Mouse (Mus musculus): ENCODE data around the gene Plrg1. TPM values are rescaled to one million over a fixed set of nuclear protein-coding genes. Genes with fewer than 3 reads are reported as not detected.

Plrg1 gene
- polyA plus RNA-seq, 1 experiment from 2014 or later, result 62.6 TPM

- no peaks in the 10 kb centered on the region for H3K27me3 ChIP-seq (ENCODE audit: control insufficient read depth, insufficient read depth, low read length)
- H3K36me3 ChIP-seq (ENCODE audit: control insufficient read depth, insufficient read depth), result no peaks in the 10 kb centered on the region
- no peak overlapping the region for H3K9ac ChIP-seq (ENCODE audit: low read length)
- 75% methylated on average over 5 of the region's 5 CpGs for WGBS
- H3K27ac ChIP-seq (ENCODE audit: low read length), result no peak overlapping the region
- no peaks in the 10 kb centered on the region for H3K4me1 ChIP-seq (ENCODE audit: control insufficient read depth, insufficient read depth, low read length)
- ATAC-seq (replicated peaks; ENCODE audit: extremely low read depth, insufficient read depth, low FRiP score), result no peak
- H3K9me3 ChIP-seq (replicated peaks; ENCODE audit: control insufficient read depth, low read length), result no peaks in the 10 kb centered on the region
- no peak overlapping the region for H3K4me3 ChIP-seq (ENCODE audit: low read length)
- H3K4me2 ChIP-seq (ENCODE audit: low read depth, low read length), result no peak overlapping the region
These were observed 34.1 kb upstream of the Plrg1 start for GRCm38 (mm10) chr3:83021176-83021575.

- no peak for ATAC-seq (replicated peaks; ENCODE audit: extremely low read depth, insufficient read depth, low FRiP score)
- no peak overlapping the region for H3K27ac ChIP-seq (ENCODE audit: low read length)
- H3K9ac ChIP-seq (ENCODE audit: low read length), result no peak overlapping the region
- H3K4me2 ChIP-seq (ENCODE audit: low read depth, low read length), result no peak overlapping the region
- no peaks in the 10 kb centered on the region for H3K4me1 ChIP-seq (ENCODE audit: control insufficient read depth, insufficient read depth, low read length)
- H3K4me3 ChIP-seq (ENCODE audit: low read length), result no peak overlapping the region
- no peaks in the 10 kb centered on the region for H3K36me3 ChIP-seq (ENCODE audit: control insufficient read depth, insufficient read depth)
- no peaks in the 10 kb centered on the region for H3K27me3 ChIP-seq (ENCODE audit: control insufficient read depth, insufficient read depth, low read length)
- WGBS, result 81% methylated on average over 6 of the region's 6 CpGs
- no peaks in the 10 kb centered on the region for H3K9me3 ChIP-seq (replicated peaks; ENCODE audit: control insufficient read depth, low read length)
These were observed 30.3 kb upstream of the Plrg1 start for GRCm38 (mm10) chr3:83025036-83025435.

- H3K9ac ChIP-seq (ENCODE audit: low read length), result no peak within 1 kb of the TSS
- H3K27ac ChIP-seq (ENCODE audit: low read length), result no peak within 1 kb of the TSS
- no peaks in the 10 kb centered on the region for H3K27me3 ChIP-seq (ENCODE audit: control insufficient read depth, insufficient read depth, low read length)
- no peaks in the 10 kb centered on the region for H3K36me3 ChIP-seq (ENCODE audit: control insufficient read depth, insufficient read depth)
- no peak for ATAC-seq (replicated peaks; ENCODE audit: extremely low read depth, insufficient read depth, low FRiP score)
- 74% methylated on average over 9 of the region's 9 CpGs for WGBS
- H3K4me3 ChIP-seq (ENCODE audit: low read length), result no peak within 1 kb of the TSS
- no peaks in the 10 kb centered on the region for H3K4me1 ChIP-seq (ENCODE audit: control insufficient read depth, insufficient read depth, low read length)
- no peaks in the 10 kb centered on the region for H3K9me3 ChIP-seq (replicated peaks; ENCODE audit: control insufficient read depth, low read length)
- H3K4me2 ChIP-seq (ENCODE audit: low read depth, low read length), result no peak within 1 kb of the TSS
These were observed 29.6 kb upstream of the Plrg1 start, which contains the start of gene Fga for GRCm38 (mm10) chr3:83025475-83026301. TSS of gene Fga (plus strand) at chr3:83026076.

- WGBS, result 84% methylated on average over 9 of the region's 9 CpGs
- no peak overlapping the region for H3K9ac ChIP-seq (ENCODE audit: low read length)
- no peaks in the 10 kb centered on the region for H3K9me3 ChIP-seq (replicated peaks; ENCODE audit: control insufficient read depth, low read length)
- no peak for ATAC-seq (replicated peaks; ENCODE audit: extremely low read depth, insufficient read depth, low FRiP score)
- no peak overlapping the region for H3K4me3 ChIP-seq (ENCODE audit: low read length)
- H3K36me3 ChIP-seq (ENCODE audit: control insufficient read depth, insufficient read depth), result no peaks in the 10 kb centered on the region
- no peaks in the 10 kb centered on the region for H3K27me3 ChIP-seq (ENCODE audit: control insufficient read depth, insufficient read depth, low read length)
- no peak overlapping the region for H3K27ac ChIP-seq (ENCODE audit: low read length)
- no peak overlapping the region for H3K4me2 ChIP-seq (ENCODE audit: low read depth, low read length)
- H3K4me1 ChIP-seq (ENCODE audit: control insufficient read depth, insufficient read depth, low read length), result no peaks in the 10 kb centered on the region
These were observed 27.6 kb upstream of the Plrg1 start for GRCm38 (mm10) chr3:83027546-83028251.

- Histone ChIP-seq H3K27me3 (ENCODE audit: control insufficient read depth, insufficient read depth, low read length) (no peaks in the 10 kb centered on the region), H3K9me3 (replicated peaks; ENCODE audit: control insufficient read depth, low read length) (no peaks in the 10 kb centered on the region), H3K27ac (ENCODE audit: low read length) (no peak overlapping the region), H3K36me3 (ENCODE audit: control insufficient read depth, insufficient read depth) (no peaks in the 10 kb centered on the region), H3K4me2 (ENCODE audit: low read depth, low read length) (no peak overlapping the region), H3K4me1 (ENCODE audit: control insufficient read depth, insufficient read depth, low read length) (no peaks in the 10 kb centered on the region), H3K4me3 (ENCODE audit: low read length) (no peak overlapping the region), H3K9ac (ENCODE audit: low read length) (no peak overlapping the region)
- WGBS, result 89% methylated on average over 4 of the region's 4 CpGs
- no peak for ATAC-seq (replicated peaks; ENCODE audit: extremely low read depth, insufficient read depth, low FRiP score)
These were observed 25.0 kb upstream of the Plrg1 start for GRCm38 (mm10) chr3:83030331-83030730.

GRCm38 (mm10) chr3:83032746-83033308 is 22.5 kb upstream of the Plrg1 start:
- no peaks in the 10 kb centered on the region for H3K9me3 ChIP-seq (replicated peaks; ENCODE audit: control insufficient read depth, low read length)
- ATAC-seq (replicated peaks; ENCODE audit: extremely low read depth, insufficient read depth, low FRiP score), result no peak

GRCm38 (mm10) chr3:83033801-83034200 is 21.5 kb upstream of the Plrg1 start:
- no peak overlapping the region for H3K27ac ChIP-seq (ENCODE audit: low read length)
- no peaks in the 10 kb centered on the region for H3K36me3 ChIP-seq (ENCODE audit: control insufficient read depth, insufficient read depth)
- ATAC-seq (replicated peaks; ENCODE audit: extremely low read depth, insufficient read depth, low FRiP score), result no peak
- H3K4me1 ChIP-seq (ENCODE audit: control insufficient read depth, insufficient read depth, low read length), result no peaks in the 10 kb centered on the region
- no peak overlapping the region for H3K4me2 ChIP-seq (ENCODE audit: low read depth, low read length)
- H3K9ac ChIP-seq (ENCODE audit: low read length), result no peak overlapping the region
- WGBS, result 77% methylated on average over 8 of the region's 8 CpGs
- H3K4me3 ChIP-seq (ENCODE audit: low read length), result no peak overlapping the region
- H3K27me3 ChIP-seq (ENCODE audit: control insufficient read depth, insufficient read depth, low read length), result no peaks in the 10 kb centered on the region
- no peaks in the 10 kb centered on the region for H3K9me3 ChIP-seq (replicated peaks; ENCODE audit: control insufficient read depth, low read length)

More at GRCm38 (mm10) chr3:83032746-83033308, 22.5 kb upstream of the Plrg1 start:
- no peaks in the 10 kb centered on the region for H3K36me3 ChIP-seq (ENCODE audit: control insufficient read depth, insufficient read depth)
- H3K9ac ChIP-seq (ENCODE audit: low read length), result no peak overlapping the region
- no peaks in the 10 kb centered on the region for H3K4me1 ChIP-seq (ENCODE audit: control insufficient read depth, insufficient read depth, low read length)
- no peak overlapping the region for H3K4me3 ChIP-seq (ENCODE audit: low read length)
- H3K27me3 ChIP-seq (ENCODE audit: control insufficient read depth, insufficient read depth, low read length), result no peaks in the 10 kb centered on the region
- no peak overlapping the region for H3K27ac ChIP-seq (ENCODE audit: low read length)
- no peak overlapping the region for H3K4me2 ChIP-seq (ENCODE audit: low read depth, low read length)
- 52% methylated on average over 13 of the region's 13 CpGs for WGBS

GRCm38 (mm10) chr3:83038865-83039264 is 16.5 kb upstream of the Plrg1 start:
- Histone ChIP-seq H3K9me3 (replicated peaks; ENCODE audit: control insufficient read depth, low read length) (no peaks in the 10 kb centered on the region), H3K27ac (ENCODE audit: low read length) (no peak overlapping the region), H3K4me3 (ENCODE audit: low read length) (no peak overlapping the region), H3K9ac (ENCODE audit: low read length) (no peak overlapping the region), H3K36me3 (ENCODE audit: control insufficient read depth, insufficient read depth) (no peaks in the 10 kb centered on the region), H3K27me3 (ENCODE audit: control insufficient read depth, insufficient read depth, low read length) (no peaks in the 10 kb centered on the region), H3K4me2 (ENCODE audit: low read depth, low read length) (no peak overlapping the region), H3K4me1 (ENCODE audit: control insufficient read depth, insufficient read depth, low read length) (no peaks in the 10 kb centered on the region)
- WGBS, result 69% methylated on average over 2 of the region's 2 CpGs
- no peak for ATAC-seq (replicated peaks; ENCODE audit: extremely low read depth, insufficient read depth, low FRiP score)

- ATAC-seq (replicated peaks; ENCODE audit: extremely low read depth, insufficient read depth, low FRiP score), result no peak
- H3K36me3 ChIP-seq (ENCODE audit: control insufficient read depth, insufficient read depth), result no peaks in the 10 kb centered on the region
- 52% methylated on average over 4 of the region's 4 CpGs for WGBS
These were observed 15.7 kb upstream of the Plrg1 start for GRCm38 (mm10) chr3:83039666-83040065.

More at GRCm38 (mm10) chr3:83039666-83040065, 15.7 kb upstream of the Plrg1 start:
- H3K27me3 ChIP-seq (ENCODE audit: control insufficient read depth, insufficient read depth, low read length), result no peaks in the 10 kb centered on the region
- no peaks in the 10 kb centered on the region for H3K9me3 ChIP-seq (replicated peaks; ENCODE audit: control insufficient read depth, low read length)
- H3K4me1 ChIP-seq (ENCODE audit: control insufficient read depth, insufficient read depth, low read length), result no peaks in the 10 kb centered on the region
- H3K9ac ChIP-seq (ENCODE audit: low read length), result no peak overlapping the region
- no peak overlapping the region for H3K4me2 ChIP-seq (ENCODE audit: low read depth, low read length)
- H3K27ac ChIP-seq (ENCODE audit: low read length), result no peak overlapping the region
- H3K4me3 ChIP-seq (ENCODE audit: low read length), result no peak overlapping the region

Measured in heart, embryonic 16.5 days (tissue).